Mouse (Mus musculus) neutrophil, adult 5-6 weeks (primary cell): ENCODE data around the gene Mrpl27. TPM values are rescaled to one million over a fixed set of nuclear protein-coding genes. Genes with fewer than 3 reads are reported as not detected.
"Not testable (repeated sequence)": the region's sequence is repeated elsewhere in the genome, so short reads cannot be mapped to it uniquely, and the experiment has no call there.

Experiments
- ATAC-seq: fragments of 151-379, 151-347 bp; 2 replicates; pipeline ENCODE4 v1.8.0; 2017; ENCODE audit warnings: mild to moderate bottlenecking, moderate TSS enrichment; ENCODE audit not compliant: insufficient number of reproducible peaks, poor library complexity, low FRiP score, severe bottlenecking; ENCODE audit errors: extremely low read depth
- total RNA-seq: library from RNA; stranded (forward); fragments of 200-1000 nt; gene quantifications from 2 replicates; pipeline ENCODE4 v1.2.3, GENCODE M21; 2017

The Mrpl27 gene
- total RNA-seq, 1 experiment from 2014 or later: 13.8 TPM

- ATAC-seq: no peak
These were observed 594 bp upstream of the Mrpl27 start for GRCm38 (mm10) chr11:94652973-94653372.

- ATAC-seq: no peak
These were observed 7.8 kb downstream of the Mrpl27 start for GRCm38 (mm10) chr11:94661344-94661743.

- no peak for ATAC-seq
These were observed 11.7 kb downstream of the Mrpl27 start for GRCm38 (mm10) chr11:94665281-94665680.

- no peak for ATAC-seq
These were observed 21.4 kb downstream of the Mrpl27 start for GRCm38 (mm10) chr11:94674984-94675383.

- no peak for ATAC-seq
These were observed 21.9 kb downstream of the Mrpl27 start for GRCm38 (mm10) chr11:94675446-94675845.

DNA sequence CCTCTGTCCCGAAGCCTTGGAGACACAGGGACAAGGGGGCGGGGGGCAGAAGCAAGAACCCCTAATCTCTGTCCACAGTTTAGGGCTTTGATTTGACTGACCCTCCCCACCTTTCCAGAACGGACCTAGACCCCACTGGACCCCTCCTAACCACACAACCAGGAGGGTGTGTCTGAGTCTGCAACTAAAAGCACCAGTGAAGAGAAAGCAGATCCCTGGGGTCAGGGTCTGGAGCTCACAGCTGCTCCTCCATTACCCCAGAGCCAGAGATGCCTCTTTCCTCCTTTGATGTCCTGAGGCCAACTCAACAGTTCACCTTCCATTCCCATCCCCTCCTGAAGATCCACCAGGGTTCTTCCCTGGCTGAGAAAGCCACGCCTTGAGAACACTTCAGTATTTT is 22.7 kb downstream of the Mrpl27 start:
- ATAC-seq: no peak

DNA sequence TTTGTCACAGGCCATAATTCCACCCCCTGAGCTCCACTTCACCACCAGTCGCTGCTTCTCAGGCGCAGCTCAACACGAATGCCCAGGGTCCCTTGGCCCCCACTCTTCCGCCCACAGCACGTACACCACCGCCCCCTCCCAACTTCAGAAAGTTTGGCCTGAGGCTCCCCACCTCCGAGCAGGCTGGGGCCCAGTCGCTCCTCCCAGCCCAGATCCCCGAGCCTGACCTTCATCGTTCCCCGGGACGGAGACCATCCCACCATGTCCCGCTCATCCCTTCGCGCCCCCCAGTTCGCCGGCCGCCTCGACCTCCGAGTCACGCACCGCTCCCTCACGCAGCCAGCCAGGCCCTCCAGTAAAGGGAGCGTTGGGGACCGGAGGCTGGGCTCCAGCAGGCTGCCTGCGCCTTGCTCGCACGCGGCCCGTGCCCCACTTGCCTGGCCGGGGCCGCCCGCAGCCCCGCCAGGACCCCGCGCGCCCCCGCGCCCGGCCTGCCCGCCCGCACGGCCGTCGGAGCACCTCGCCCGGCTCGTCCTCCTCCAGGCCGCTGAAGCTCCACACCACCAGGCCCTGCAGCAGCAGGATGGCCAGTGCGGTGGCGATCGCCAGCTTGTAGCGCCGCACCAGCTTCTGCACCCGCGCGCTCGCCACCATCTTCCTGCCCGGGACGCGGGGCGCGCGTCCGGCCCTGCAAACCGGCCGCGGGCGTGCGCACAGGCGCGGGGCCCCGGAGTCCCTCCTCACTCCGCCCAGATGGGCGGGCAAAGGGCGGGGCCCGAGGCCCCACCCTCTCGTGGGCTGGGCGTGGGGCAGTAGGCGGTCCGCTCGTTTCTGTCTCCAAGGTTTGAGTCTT is 23.4 kb downstream of the Mrpl27 start, which contains the start of gene Xylt2:
Gene Xylt2 (minus strand): TSS at position 762 of the 853 bp plus-strand sequence.
- peak; percentile 73 for ATAC-seq

DNA sequence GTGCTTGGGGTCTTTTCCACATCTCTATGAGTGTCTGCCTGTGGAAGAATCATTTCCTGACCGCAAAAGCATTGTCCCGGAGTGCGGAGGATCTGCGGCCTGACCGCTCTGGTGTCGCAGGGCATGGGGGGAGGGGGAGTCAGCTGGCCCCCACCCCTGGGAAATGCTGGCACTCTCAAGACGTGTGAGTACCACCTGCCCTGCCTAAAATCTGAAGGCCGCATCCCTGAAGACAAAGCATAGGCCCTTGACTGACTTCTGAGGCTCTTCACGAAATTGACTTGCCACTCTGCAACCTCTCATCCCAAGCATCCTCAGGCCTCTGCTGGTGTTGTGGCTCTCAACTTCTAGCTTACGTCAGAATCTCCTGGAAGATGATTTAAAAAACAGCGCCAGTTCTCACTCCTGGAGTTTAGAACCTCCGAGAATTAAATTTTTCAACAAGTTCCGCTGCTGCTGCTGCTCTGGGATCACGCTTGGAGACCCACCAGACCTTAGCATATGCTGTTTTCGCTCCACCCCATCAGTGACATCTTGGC is 24.1 kb downstream of the Mrpl27 start:
- ATAC-seq: no peak

DNA sequence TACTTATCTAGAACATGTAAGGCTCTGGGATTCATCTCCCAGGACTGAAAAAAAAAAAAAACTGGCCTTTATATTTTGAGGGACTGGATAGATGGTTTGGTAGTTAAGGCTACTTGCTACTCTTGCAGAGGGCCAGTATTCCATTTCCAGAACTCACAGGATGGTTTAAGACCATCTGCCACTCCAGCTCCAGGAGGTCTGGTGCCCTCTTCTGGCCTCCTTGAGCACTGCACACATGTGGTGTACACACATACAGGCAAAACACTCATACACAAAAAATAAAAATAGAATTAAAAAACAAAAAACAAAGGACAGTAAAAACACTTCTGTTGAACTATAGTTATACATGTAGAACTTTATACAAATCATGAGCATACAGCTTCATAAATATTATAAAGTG is 27.1 kb downstream of the Mrpl27 start:
- ATAC-seq: no peak

GRCm38 (mm10) chr11:94681640-94682039 is 28.1 kb downstream of the Mrpl27 start:
- ATAC-seq: no peak

- ATAC-seq: no peak
These were observed 28.9 kb downstream of the Mrpl27 start for GRCm38 (mm10) chr11:94682427-94682826.

- ATAC-seq: no peak
These were observed 33.6 kb downstream of the Mrpl27 start for GRCm38 (mm10) chr11:94687178-94687577.

DNA sequence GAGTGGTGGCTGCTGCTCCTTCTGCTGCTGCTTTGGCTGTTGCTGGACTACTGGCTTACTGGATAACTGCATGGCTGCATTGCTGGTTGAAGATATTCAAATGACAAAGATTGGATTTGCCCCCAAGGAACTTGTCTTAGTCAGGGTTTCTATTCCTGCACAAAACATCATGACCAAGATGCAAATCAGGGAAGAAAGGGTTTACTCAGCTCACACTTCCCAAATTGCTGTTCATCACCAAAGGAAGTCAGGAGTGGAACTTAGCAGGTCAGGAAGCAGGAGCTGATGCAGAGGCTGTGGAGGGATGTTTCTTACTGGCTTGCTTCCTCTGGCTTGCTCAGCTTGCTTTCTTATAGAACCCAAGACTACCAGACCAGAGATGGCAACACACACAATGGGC is 38.9 kb downstream of the Mrpl27 start:
- ATAC-seq: not testable (repeated sequence)

DNA sequence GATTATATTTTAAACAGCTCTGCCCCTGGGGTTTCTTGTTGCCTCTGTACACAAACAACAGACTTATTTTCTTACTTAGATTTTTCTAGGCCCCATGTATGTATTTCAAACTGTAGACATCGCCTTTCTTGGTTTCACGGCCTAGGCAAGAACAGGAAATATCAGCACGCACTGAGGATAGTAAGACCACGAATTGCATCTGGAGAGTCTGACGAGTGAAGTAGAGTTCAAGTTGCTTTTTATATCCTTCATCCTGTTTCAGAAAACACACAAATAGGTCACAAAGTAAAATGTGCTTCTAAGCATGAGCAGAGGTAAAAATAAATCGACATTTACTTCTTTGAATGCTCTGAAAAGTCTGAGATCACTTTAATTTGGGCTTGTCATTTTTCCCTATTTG is 41.9 kb downstream of the Mrpl27 start:
- ATAC-seq: no peak

GRCm38 (mm10) chr11:94697140-94697539 is 43.6 kb downstream of the Mrpl27 start:
- ATAC-seq: no peak

GRCm38 (mm10) chr11:94697703-94698464 is 44.3 kb downstream of the Mrpl27 start:
- no peak for ATAC-seq

DNA sequence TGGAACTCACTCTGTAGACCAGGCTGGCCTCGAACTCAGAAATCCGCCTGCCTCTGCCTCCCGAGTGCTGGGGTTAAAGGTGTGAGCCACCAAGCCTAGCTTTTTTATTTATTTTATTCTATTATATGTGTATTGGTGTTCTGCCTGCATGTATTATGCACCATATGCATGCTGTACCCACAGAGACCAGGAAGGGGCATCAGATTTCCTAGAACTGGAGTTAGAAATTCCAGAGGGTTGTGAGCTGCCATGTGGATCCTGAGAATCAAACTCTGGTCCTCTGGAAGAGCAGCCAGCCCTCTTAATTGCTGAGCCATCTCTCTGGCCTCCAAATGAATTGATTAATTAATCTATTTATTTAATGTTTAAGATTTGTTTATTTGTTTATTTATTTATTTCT is 45.8 kb downstream of the Mrpl27 start:
- ATAC-seq: no peak

GRCm38 (mm10) chr11:94701401-94702215 is 48.0 kb downstream of the Mrpl27 start:
- no peak for ATAC-seq

GRCm38 (mm10) chr11:94702216-94702610 is 48.6 kb downstream of the Mrpl27 start:
- ATAC-seq: no peak
